Mouse (Mus musculus): Measurements from ENCODE around the gene Cypt1. TPM values are rescaled to one million over a fixed set of nuclear protein-coding genes. Genes with fewer than 3 reads are reported as not detected.

Gene Cypt1
- not detected in 2 replicates for polyA plus RNA-seq (2014; fragmentation: Nextera tagmentation; extraction: Ambion mirVana)

DNA sequence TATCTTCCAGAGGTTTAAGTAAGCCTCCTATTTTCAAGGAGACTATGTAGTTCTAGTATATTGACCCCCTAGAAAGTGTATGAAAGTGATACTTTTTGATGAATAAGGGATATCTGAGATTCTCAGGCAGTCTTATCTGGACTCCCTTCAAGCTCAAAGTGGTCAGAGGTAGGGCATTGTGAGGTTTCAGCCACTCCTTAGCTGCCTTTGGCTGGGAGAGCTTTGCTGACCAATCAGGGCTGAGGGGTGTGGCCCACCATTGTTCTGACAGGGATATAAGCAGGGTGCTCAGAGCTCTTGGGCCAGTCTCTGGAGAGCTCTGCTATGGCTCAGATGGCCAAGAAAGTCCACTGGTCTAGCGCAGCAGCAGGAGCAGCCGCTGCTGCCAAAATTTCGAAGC lies at the start of gene Cypt1:
Gene Cypt1, plus strand, starts transcription at position 301 of the 400 bp plus-strand sequence.
- WGBS: 92% methylated on average over 3 of the region's 3 CpGs
- Histone ChIP-seq H3K27ac (ENCODE audit: low read depth, low read length) (no peak within 1 kb of the TSS), H3K4me1 (ENCODE audit: control insufficient read depth, insufficient read depth, low read length) (no peaks in the 10 kb centered on the region), H3K27me3 (replicated peaks; ENCODE audit: control insufficient read depth, insufficient read depth, low read length) (no peaks in the 10 kb centered on the region), H3K9ac (ENCODE audit: low read length) (no peak within 1 kb of the TSS), H3K9me3 (replicated peaks; ENCODE audit: control insufficient read depth, low read length) (no peaks in the 10 kb centered on the region), H3K4me3 (ENCODE audit: low read depth, low read length) (no peak within 1 kb of the TSS), H3K36me3 (ENCODE audit: control insufficient read depth, insufficient read depth, low read length) (no peaks in the 10 kb centered on the region), H3K4me2 (ENCODE audit: low read length) (no peak within 1 kb of the TSS)
- ATAC-seq (no peak), DNase-seq (ENCODE audit: low spot score) (no peak)

DNA sequence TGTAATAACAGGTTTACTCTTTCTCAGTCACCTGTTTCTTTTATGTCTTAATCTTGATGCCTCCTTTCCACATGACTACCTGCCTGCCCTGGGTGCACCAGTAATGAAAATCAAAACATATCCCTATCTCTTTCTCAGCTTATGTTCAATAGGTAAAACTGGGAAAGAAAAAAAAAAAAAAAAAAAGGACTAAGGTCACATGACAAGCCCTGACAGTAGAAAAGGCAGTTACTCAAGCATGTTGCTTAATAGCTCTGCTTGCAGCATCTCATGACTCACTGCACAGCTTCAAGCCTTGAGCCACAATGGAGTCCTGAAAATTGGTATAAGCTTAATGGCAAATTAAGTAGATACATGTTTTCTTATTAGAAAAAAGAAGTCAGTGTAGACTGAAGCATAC lies 24.1 kb downstream of the Cypt1 start:
- no peaks in the 10 kb centered on the region for H3K4me1 ChIP-seq (ENCODE audit: control insufficient read depth, insufficient read depth, low read length)
- no peaks in the 10 kb centered on the region for H3K27me3 ChIP-seq (replicated peaks; ENCODE audit: control insufficient read depth, insufficient read depth, low read length)
- no peak overlapping the region for H3K4me3 ChIP-seq (ENCODE audit: low read depth, low read length)
- no peak for DNase-seq (ENCODE audit: low spot score)
- H3K4me2 ChIP-seq (ENCODE audit: low read length): no peak overlapping the region
- H3K36me3 ChIP-seq (ENCODE audit: control insufficient read depth, insufficient read depth, low read length): no peaks in the 10 kb centered on the region
- ATAC-seq: no peak
- no peaks in the 10 kb centered on the region for H3K9me3 ChIP-seq (replicated peaks; ENCODE audit: control insufficient read depth, low read length)
- H3K27ac ChIP-seq (ENCODE audit: low read depth, low read length): no peak overlapping the region
- no peak overlapping the region for H3K9ac ChIP-seq (ENCODE audit: low read length)

DNA sequence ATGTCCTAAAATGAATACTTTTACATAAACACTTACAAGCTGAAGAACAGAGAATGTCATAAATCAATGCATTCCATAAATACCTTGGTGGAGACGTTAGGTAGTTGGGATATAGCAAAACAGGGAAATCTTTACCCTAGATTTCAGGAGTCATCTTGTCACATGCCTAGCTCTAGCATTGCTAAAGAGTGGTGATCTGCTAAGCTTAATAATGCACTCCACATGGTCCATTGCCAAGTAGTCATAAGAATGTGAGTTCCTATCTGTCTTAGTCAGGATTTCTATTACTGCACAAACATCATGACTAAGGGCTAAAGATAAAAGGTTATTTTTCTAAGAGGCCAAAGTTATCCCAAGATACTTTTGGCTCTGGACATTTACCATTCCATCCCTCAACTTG lies 34.4 kb downstream of the Cypt1 start:
- Histone ChIP-seq H3K27me3 (replicated peaks; ENCODE audit: control insufficient read depth, insufficient read depth, low read length) (no peaks in the 10 kb centered on the region), H3K4me3 (ENCODE audit: low read depth, low read length) (no peak overlapping the region), H3K9ac (ENCODE audit: low read length) (no peak overlapping the region), H3K4me1 (ENCODE audit: control insufficient read depth, insufficient read depth, low read length) (no peaks in the 10 kb centered on the region), H3K27ac (ENCODE audit: low read depth, low read length) (no peak overlapping the region), H3K36me3 (ENCODE audit: control insufficient read depth, insufficient read depth, low read length) (no peaks in the 10 kb centered on the region), H3K4me2 (ENCODE audit: low read length) (no peak overlapping the region), H3K9me3 (replicated peaks; ENCODE audit: control insufficient read depth, low read length) (no peaks in the 10 kb centered on the region)
- DNase-seq (ENCODE audit: low spot score) (no peak), ATAC-seq (no peak)
- WGBS: 74% methylated on average over 1 of the region's 1 CpGs

DNA sequence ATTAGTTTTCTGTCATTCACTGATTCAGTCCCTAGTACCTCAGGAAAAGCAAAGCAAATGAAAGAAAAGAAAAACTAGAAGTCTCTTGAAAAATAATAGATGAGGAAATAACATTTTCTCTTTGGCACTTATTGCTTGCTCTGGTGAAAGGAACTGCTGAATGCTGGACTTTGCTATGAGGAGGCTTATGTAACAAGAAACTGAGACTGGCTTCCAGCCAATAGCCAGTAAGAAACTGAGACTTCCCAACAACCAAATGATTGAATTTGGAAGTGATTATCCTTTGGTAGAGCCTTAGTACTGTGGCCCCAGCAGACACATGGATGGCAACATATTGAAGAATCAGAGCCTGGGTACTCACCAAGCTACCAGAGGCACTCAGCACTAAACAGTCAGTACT lies 35.8 kb downstream of the Cypt1 start:
- Histone ChIP-seq H3K4me2 (ENCODE audit: low read length) (no peak overlapping the region), H3K27me3 (replicated peaks; ENCODE audit: control insufficient read depth, insufficient read depth, low read length) (no peaks in the 10 kb centered on the region), H3K27ac (ENCODE audit: low read depth, low read length) (no peak overlapping the region), H3K4me3 (ENCODE audit: low read depth, low read length) (no peak overlapping the region), H3K4me1 (ENCODE audit: control insufficient read depth, insufficient read depth, low read length) (no peaks in the 10 kb centered on the region), H3K36me3 (ENCODE audit: control insufficient read depth, insufficient read depth, low read length) (no peaks in the 10 kb centered on the region), H3K9me3 (replicated peaks; ENCODE audit: control insufficient read depth, low read length) (no peaks in the 10 kb centered on the region), H3K9ac (ENCODE audit: low read length) (no peak overlapping the region)
- ATAC-seq: no peak
- DNase-seq (ENCODE audit: low spot score): no peak

Other genes starting within 250 kb of the Cypt1 start
- gene Maoa, start 96.8 kb downstream of the Cypt1 start, polyA plus RNA-seq (2014; fragmentation: Nextera tagmentation; extraction: Ambion mirVana): 14.8 and 16.7 TPM in 2 replicates